Comparison of ENCODE assay signal across 8 mouse cellular contexts in genomic region chr6:28474839-28475238, GRCm38 (mm10). TPM values are rescaled to one million over a fixed set of nuclear protein-coding genes. Genes with fewer than 3 reads are reported as not detected.
DNase-seq lines count a peak whose midpoint lies in the region; ATAC-seq lines count a peak whose summit lies in the region.

TSS of gene Snd1 (plus strand) at chr6:28475139.

- no peaks in the 10 kb centered on the region for H3K27me3 ChIP-seq in kidney, embryonic 15.5 days

- H3K9ac ChIP-seq in kidney, embryonic 15.5 days = no peak within 1 kb of the TSS

- no peak within 1 kb of the TSS for H3K4me3 ChIP-seq in kidney, embryonic 15.5 days (replicated peaks)

- no peak for DNase-seq in kidney, adult 18-20 months
- DNase-seq in adrenal gland, postnatal 36 days = no peak
- DNase-seq in gastrocnemius, postnatal 25 days = no peak
- DNase-seq in embryo, embryonic 11 days = no peak
- no peak for DNase-seq in right cerebral cortex, postnatal 10 days (ENCODE audit: low spot score in 2 of 2)

- no peak within 1 kb of the TSS for H3K4me2 ChIP-seq in kidney, embryonic 15.5 days

- ATAC-seq in kidney, embryonic 15.5 days (replicated peaks; ENCODE audit: low FRiP score) = no peak
- ATAC-seq in inflammation-experienced regulatory T-cells, adult 6 months = no peak
- no peak for ATAC-seq in megakaryocyte, adult 5-6 weeks (ENCODE audit: poor library complexity, severe bottlenecking)

- H3K27ac ChIP-seq in kidney, embryonic 15.5 days = no peak within 1 kb of the TSS

- H3K4me1 ChIP-seq in kidney, embryonic 15.5 days = peaks cover 6% of the 10 kb centered on the region; the same call in 1 of the 2 replicates

- no peaks in the 10 kb centered on the region for H3K9me3 ChIP-seq in kidney, embryonic 15.5 days (replicated peaks)

- no peaks in the 10 kb centered on the region for H3K36me3 ChIP-seq in kidney, embryonic 15.5 days

- 81% methylated on average over 5 of the region's 5 CpGs for WGBS in kidney, embryonic 15.5 days

RNA-seq across cellular contexts. Expression of gene Snd1, which starts in this region (rescaled TPM):
- 120 and 129 TPM in 2 replicates for polyA plus RNA-seq in kidney, embryonic 15.5 days (2015; fragmentation: Nextera tagmentation; extraction: Ambion mirVana)
- total RNA-seq in adrenal gland, postnatal 36 days (2021) = 100 to 1,000 TPM; 136 to 148 TPM
- total RNA-seq in gastrocnemius, postnatal 25 days (2021) = 10 to 100 TPM; 35.4 to 40.7 TPM
- polyA plus RNA-seq in inflammation-experienced regulatory T-cells, adult 6 months (2017; shearing (Covaris generic)) = 10 to 100 TPM; 44.7 to 54.7 (median 51.4) TPM
- total RNA-seq in megakaryocyte, adult 5-6 weeks (2015) = 40.2 and 46.7 TPM in 2 replicates
- total RNA-seq in megakaryocyte, adult 5-6 weeks (2017) = 76.9 and 86.3 TPM in 2 replicates
